Mouse (Mus musculus): ENCODE results near the gene Ror1.

The Ror1 gene

DNA sequence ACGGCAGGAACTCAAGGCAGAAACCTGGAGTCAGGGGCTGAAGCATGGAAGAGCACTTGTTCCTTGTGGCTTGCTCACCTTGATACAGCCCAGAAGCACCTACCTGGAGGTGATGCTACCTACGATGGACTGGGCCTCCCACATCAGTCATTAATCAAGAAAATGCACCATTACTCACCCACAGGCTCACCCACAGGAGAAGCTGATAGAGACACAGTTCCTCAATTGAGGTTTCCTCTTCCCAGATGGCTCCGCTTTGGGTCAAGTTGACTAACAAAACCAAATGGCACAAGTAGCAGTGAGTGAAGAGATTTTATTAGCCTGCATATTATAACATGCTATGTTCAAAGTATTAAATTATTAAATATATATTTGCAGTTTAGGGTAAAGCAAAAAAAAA is 392.9 kb downstream of the Ror1 start:
- DNase-seq (ENCODE audit: low spot score) = no peak

Measured in layer of hippocampus, adult 11-12 months (tissue).